ENCODE assay signal across 25 mouse cellular contexts in the genomic region with DNA sequence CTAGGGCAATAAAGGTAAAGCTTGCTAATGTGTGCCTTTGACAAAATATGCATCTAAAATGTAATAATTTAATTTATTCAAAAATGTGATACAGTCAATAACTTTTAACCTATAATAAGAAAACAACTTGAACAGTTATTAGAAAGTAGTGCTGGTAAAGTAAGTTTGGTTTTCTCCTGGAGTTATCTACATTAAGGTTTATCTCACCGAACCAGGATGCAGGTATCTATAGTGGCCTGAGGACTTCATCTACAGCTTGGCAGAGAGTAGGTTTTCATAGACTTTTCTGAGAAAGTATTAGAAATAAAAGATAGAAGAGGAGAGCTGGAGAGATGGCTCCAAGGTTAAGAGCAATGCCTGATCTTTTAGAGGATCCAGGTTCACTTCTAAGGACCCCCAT. TPM values are rescaled to one million over a fixed set of nuclear protein-coding genes. Genes with fewer than 3 reads are reported as not detected.
DNase-seq lines count a peak whose midpoint lies in the region; ATAC-seq and TF ChIP-seq lines count a peak whose summit lies in the region.
"Had no signal": no experiment of that assay in that cellular context is flagged by ENCODE, and none has a peak within 500 bp of the region (broad histone marks: within the 10 kb centered on the region; RNA-seq: fewer than 3 reads in every experiment).

No protein-coding gene starts in this region.

- H3K27me3 ChIP-seq in liver, embryonic 11.5 days (replicated peaks; ENCODE audit: control insufficient read depth, insufficient read depth, low read length) = no peaks in the 10 kb centered on the region
- H3K27me3 ChIP-seq in liver, embryonic 13.5 days = no peaks in the 10 kb centered on the region
- no peaks in the 10 kb centered on the region for H3K27me3 ChIP-seq in liver, postnatal 0 days (ENCODE audit: insufficient read depth, low read length)
- no peaks in the 10 kb centered on the region; the same call in 1 of the 2 replicates for H3K27me3 ChIP-seq in midbrain, postnatal 0 days (ENCODE audit: insufficient read depth, low read length)
- H3K27me3 ChIP-seq: embryonic facial prominence, embryonic 12.5 days; heart, embryonic 15.5 days; hindbrain, embryonic 13.5 days had no signal

- TF ChIP-seq EP300 in liver, postnatal 0 days (IDR thresholded peaks at IDR 0.05; ENCODE audit: low read depth) = peak; percentile 50

- H3K9me3 ChIP-seq in liver, embryonic 11.5 days (ENCODE audit: control insufficient read depth, low read length) = no peaks in the 10 kb centered on the region
- no peaks in the 10 kb centered on the region for H3K9me3 ChIP-seq in liver, embryonic 13.5 days (replicated peaks)
- H3K9me3 ChIP-seq in liver, postnatal 0 days (ENCODE audit: low read length) = no peaks in the 10 kb centered on the region
- H3K9me3 ChIP-seq in midbrain, postnatal 0 days (ENCODE audit: low read length) = no peaks in the 10 kb centered on the region
- H3K9me3 ChIP-seq: embryonic facial prominence, embryonic 12.5 days; forebrain, embryonic 13.5 days; G1E; heart, embryonic 15.5 days; hindbrain, embryonic 13.5 days had no signal

- no peak overlapping the region for H3K4me3 ChIP-seq in liver, embryonic 11.5 days (ENCODE audit: low read depth, low read length)
- no peak overlapping the region for H3K4me3 ChIP-seq in liver, embryonic 13.5 days (replicated peaks)
- no peak overlapping the region for H3K4me3 ChIP-seq in liver, postnatal 0 days (ENCODE audit: low read depth, low read length)
- no peak overlapping the region for H3K4me3 ChIP-seq in midbrain, postnatal 0 days (ENCODE audit: low read depth, low read length)
- H3K4me3 ChIP-seq: embryonic facial prominence, embryonic 12.5 days; forebrain, embryonic 13.5 days; heart, adult 2 months; heart, embryonic 15.5 days; hindbrain, embryonic 13.5 days had no signal

- 64% methylated on average over 1 of the region's 1 CpGs for WGBS in liver, embryonic 11.5 days
- 24% methylated on average over 1 of the region's 1 CpGs for WGBS in liver, embryonic 13.5 days (ENCODE audit: insufficient replicate concordance)
- 74% methylated on average over 1 of the region's 1 CpGs for WGBS in liver, postnatal 0 days (ENCODE audit: insufficient replicate concordance)
- WGBS in midbrain, postnatal 0 days = 95% methylated on average over 1 of the region's 1 CpGs

- DNase-seq in liver, embryonic 11.5 days (ENCODE audit: low spot score) = no peak
- DNase-seq in liver = no peak
- no peak for DNase-seq in liver, embryonic 13.5 days
- no peak for DNase-seq in liver, postnatal 0 days
- DNase-seq in midbrain, postnatal 0 days (ENCODE audit: low spot score) = no peak
- no peak for DNase-seq in adrenal gland, adult 8-10 months
- DNase-seq in cerebellum, adult 9-10 months = no peak
- DNase-seq: adrenal gland, postnatal 25 days; B cell, adult 2 months; cerebellum, adult 11 months; cerebellum, adult 8-10 months; cerebellum, postnatal 25 days; forebrain, postnatal 0 days; gastrocnemius, postnatal 14 days; heart, adult 2 months; heart, postnatal 14 days had no signal

- H3K36me3 ChIP-seq in liver, embryonic 11.5 days (ENCODE audit: control insufficient read depth, insufficient read depth, low read length) = no peaks in the 10 kb centered on the region
- no peaks in the 10 kb centered on the region for H3K36me3 ChIP-seq in liver, embryonic 13.5 days
- H3K36me3 ChIP-seq in liver, postnatal 0 days (replicated peaks; ENCODE audit: insufficient read depth, low read length) = no peaks in the 10 kb centered on the region
- H3K36me3 ChIP-seq in midbrain, postnatal 0 days (ENCODE audit: insufficient read depth, low read length) = no peaks in the 10 kb centered on the region
- H3K36me3 ChIP-seq: embryonic facial prominence, embryonic 12.5 days; G1E; heart, embryonic 15.5 days; hindbrain, embryonic 13.5 days had no signal

- H3K27ac ChIP-seq in liver, embryonic 11.5 days (ENCODE audit: low read depth, low read length) = no peak overlapping the region
- H3K27ac ChIP-seq in liver, embryonic 13.5 days = peak overlapping the region; percentile 70
- H3K27ac ChIP-seq in liver, postnatal 0 days (ENCODE audit: low read depth) = no peak overlapping the region
- no peak overlapping the region for H3K27ac ChIP-seq in midbrain, postnatal 0 days (ENCODE audit: low read depth, low read length)
- H3K27ac ChIP-seq: embryonic facial prominence, embryonic 12.5 days; forebrain, embryonic 13.5 days; heart, adult 2 months; heart, embryonic 15.5 days had no signal

- TF ChIP-seq CTCF in liver, postnatal 0 days (IDR thresholded peaks at IDR 0.05; ENCODE audit: low read depth) = no peak
- no peak for TF ChIP-seq CTCF in midbrain, postnatal 0 days (IDR thresholded peaks at IDR 0.05)

- H3K9ac ChIP-seq in liver, embryonic 11.5 days (ENCODE audit: low read depth, low read length) = no peak overlapping the region
- no peak overlapping the region for H3K9ac ChIP-seq in liver, embryonic 13.5 days
- no peak overlapping the region for H3K9ac ChIP-seq in liver, postnatal 0 days (replicated peaks)
- H3K9ac ChIP-seq in midbrain, postnatal 0 days (replicated peaks; ENCODE audit: low read length, poor library complexity, severe bottlenecking) = no peak overlapping the region
- H3K9ac ChIP-seq: embryonic facial prominence, embryonic 12.5 days; forebrain, embryonic 13.5 days; forebrain, postnatal 0 days; heart, embryonic 15.5 days; hindbrain, embryonic 13.5 days had no signal

- peak; percentile 83 for ATAC-seq in liver, embryonic 11.5 days (replicated peaks; ENCODE audit: low FRiP score)
- peak; percentile 90 for ATAC-seq in liver, embryonic 13.5 days (ENCODE audit: low read depth)
- peak; percentile 78 for ATAC-seq in liver, postnatal 0 days
- no peak for ATAC-seq in midbrain, postnatal 0 days (ENCODE audit: low FRiP score)
- ATAC-seq: CD4-positive, CD25-positive, alpha-beta regulatory T cell, adult 4 months; forebrain, embryonic 13.5 days; forebrain, postnatal 0 days had no signal

- H3K4me1 ChIP-seq in liver, embryonic 11.5 days (replicated peaks; ENCODE audit: control insufficient read depth, insufficient read depth, low read length) = peaks cover 6% of the 10 kb centered on the region; the same call in 1 of the 2 replicates
- H3K4me1 ChIP-seq in liver, embryonic 13.5 days (replicated peaks) = peaks cover 36% of the 10 kb centered on the region
- H3K4me1 ChIP-seq in liver, postnatal 0 days (ENCODE audit: insufficient read depth) = no peaks in the 10 kb centered on the region
- no peaks in the 10 kb centered on the region for H3K4me1 ChIP-seq in midbrain, postnatal 0 days (ENCODE audit: insufficient read depth, low read length)
- H3K4me1 ChIP-seq: embryonic facial prominence, embryonic 12.5 days; heart, embryonic 15.5 days had no signal

- H3K4me2 ChIP-seq in liver, embryonic 11.5 days = no peak overlapping the region
- H3K4me2 ChIP-seq in liver, embryonic 13.5 days = peak overlapping the region; percentile 37
- H3K4me2 ChIP-seq in liver, postnatal 0 days (ENCODE audit: low read depth, low read length) = no peak overlapping the region
- H3K4me2 ChIP-seq in midbrain, postnatal 0 days (ENCODE audit: low read depth, low read length, poor library complexity, severe bottlenecking) = no peak overlapping the region
- H3K4me2 ChIP-seq: embryonic facial prominence, embryonic 12.5 days; forebrain, embryonic 13.5 days; heart, embryonic 11.5 days; heart, embryonic 15.5 days; hindbrain, embryonic 13.5 days had no signal

RNA-seq across cellular contexts. Expression of gene Mab21l2, which starts 13.0 kb away (rescaled TPM):
- polyA plus RNA-seq in liver, embryonic 11.5 days (2014; fragmentation: Nextera tagmentation; extraction: Ambion mirVana) = 14.5 and 19.4 TPM in 2 replicates
- 0.78 and 1.2 TPM in 2 replicates for polyA plus RNA-seq in liver, embryonic 13.5 days (2015; fragmentation: Nextera tagmentation; extraction: Ambion mirVana)
- polyA plus RNA-seq in liver, postnatal 0 days (2015; fragmentation: Nextera tagmentation; extraction: Ambion mirVana) = 0.26 and 0.28 TPM in 2 replicates
- 41.9 and 45.2 TPM in 2 replicates for total RNA-seq in midbrain, postnatal 0 days (2014; rRNA removed)
- polyA plus RNA-seq in midbrain, postnatal 0 days (2015; fragmentation: Nextera tagmentation; extraction: Ambion mirVana) = 39.5 and 39.8 TPM in 2 replicates
- total RNA-seq in adrenal gland, adult 8-10 months (2022) = 10 to 100 TPM in 3 of 4 experiments, 1 to 10 TPM in 1; 9.7 to 19.0 (median 15.5) TPM
- total RNA-seq: hematopoietic stem cell, adult 5-6 weeks had no signal
- polyA plus RNA-seq: gonadal fat pad, adult 2 months had no signal
